Mouse (Mus musculus): ENCODE data around the gene Slc25a13. TPM values are rescaled to one million over a fixed set of nuclear protein-coding genes. Genes with fewer than 3 reads are reported as not detected.
"Not testable (repeated sequence)": the region's sequence is repeated elsewhere in the genome, so short reads cannot be mapped to it uniquely, and the experiment has no call there.

The Slc25a13 gene
- polyA plus RNA-seq, 1 experiment from 2014 or later, result 5.4 TPM

DNA sequence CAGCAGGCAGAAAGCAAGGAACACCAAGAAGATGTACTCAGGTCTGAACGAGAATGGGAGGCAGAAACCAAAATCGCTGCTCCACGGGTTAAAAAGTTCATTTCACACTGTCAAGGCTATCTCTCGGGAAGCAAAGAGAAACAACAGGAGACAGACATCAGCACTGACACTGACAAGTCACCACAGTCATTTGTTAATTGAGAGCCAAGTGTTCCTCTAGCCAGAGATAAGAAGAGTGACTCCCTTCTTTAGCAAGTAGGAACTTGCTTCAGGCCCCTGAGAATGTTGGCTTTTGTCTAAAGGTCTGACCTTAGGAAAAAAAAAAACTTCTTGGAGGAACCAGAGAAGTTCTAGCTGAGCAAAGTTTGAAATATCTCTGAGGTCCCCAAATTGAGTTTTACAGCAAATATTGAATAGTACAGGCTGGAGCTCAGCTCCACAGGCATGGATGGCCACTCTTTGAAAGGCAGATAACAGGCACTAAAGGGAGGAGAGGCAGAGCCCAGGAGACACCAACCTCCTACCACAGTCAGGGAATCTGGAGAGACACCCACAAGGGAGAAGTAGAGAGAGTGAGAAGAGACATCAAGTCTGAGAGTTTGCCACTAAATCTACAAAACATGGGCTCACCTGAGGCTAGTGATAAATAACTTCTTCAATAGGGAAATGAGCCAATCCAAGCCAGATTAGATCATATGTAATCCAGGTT is 8.5 kb downstream of the Slc25a13 start:
- Histone ChIP-seq H3K27me3 (ENCODE audit: control insufficient read depth, insufficient read depth, low read length) (no peaks in the 10 kb centered on the region), H3K9ac (replicated peaks; ENCODE audit: low read depth, low read length) (no peak overlapping the region), H3K27ac (ENCODE audit: low read depth, low read length) (no peak overlapping the region), H3K4me3 (ENCODE audit: low read depth, low read length) (no peak overlapping the region), H3K36me3 (ENCODE audit: control insufficient read depth, insufficient read depth, low read length) (no peaks in the 10 kb centered on the region), H3K9me3 (ENCODE audit: control insufficient read depth, low read length) (no peaks in the 10 kb centered on the region), H3K4me2 (ENCODE audit: low read depth, low read length) (no peak overlapping the region), H3K4me1 (ENCODE audit: control insufficient read depth, insufficient read depth, low read length) (no peaks in the 10 kb centered on the region)
- 82% methylated on average over 4 of the region's 4 CpGs for WGBS
- ATAC-seq (ENCODE audit: low read depth), result no peak

DNA sequence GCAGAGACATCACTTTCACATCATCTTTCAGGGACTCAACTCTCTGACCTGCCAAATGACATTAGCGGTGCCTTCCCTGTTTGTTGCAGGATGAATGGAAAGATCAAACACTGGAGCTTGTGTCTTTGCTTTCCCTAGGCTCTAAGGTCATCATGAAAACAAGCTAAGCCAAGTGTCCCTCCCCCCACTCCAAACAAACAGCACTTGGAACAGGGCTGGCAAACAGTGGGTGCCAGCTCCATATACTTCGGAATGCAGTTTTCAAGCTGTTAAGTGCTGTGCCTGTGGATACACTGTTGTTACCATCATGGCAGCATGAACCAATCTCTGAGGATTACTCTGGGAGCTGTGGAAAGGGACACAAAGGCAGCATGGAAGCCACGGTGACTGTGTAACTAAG is 9.1 kb downstream of the Slc25a13 start:
- H3K4me1 ChIP-seq (ENCODE audit: control insufficient read depth, insufficient read depth, low read length), result no peaks in the 10 kb centered on the region
- 74% methylated on average over 3 of the region's 3 CpGs for WGBS
- no peak overlapping the region for H3K9ac ChIP-seq (replicated peaks; ENCODE audit: low read depth, low read length)
- H3K4me2 ChIP-seq (ENCODE audit: low read depth, low read length), result no peak overlapping the region
- no peaks in the 10 kb centered on the region for H3K27me3 ChIP-seq (ENCODE audit: control insufficient read depth, insufficient read depth, low read length)
- ATAC-seq (ENCODE audit: low read depth), result no peak
- no peaks in the 10 kb centered on the region for H3K9me3 ChIP-seq (ENCODE audit: control insufficient read depth, low read length)
- H3K36me3 ChIP-seq (ENCODE audit: control insufficient read depth, insufficient read depth, low read length), result no peaks in the 10 kb centered on the region
- H3K4me3 ChIP-seq (ENCODE audit: low read depth, low read length), result no peak overlapping the region
- H3K27ac ChIP-seq (ENCODE audit: low read depth, low read length), result no peak overlapping the region

DNA sequence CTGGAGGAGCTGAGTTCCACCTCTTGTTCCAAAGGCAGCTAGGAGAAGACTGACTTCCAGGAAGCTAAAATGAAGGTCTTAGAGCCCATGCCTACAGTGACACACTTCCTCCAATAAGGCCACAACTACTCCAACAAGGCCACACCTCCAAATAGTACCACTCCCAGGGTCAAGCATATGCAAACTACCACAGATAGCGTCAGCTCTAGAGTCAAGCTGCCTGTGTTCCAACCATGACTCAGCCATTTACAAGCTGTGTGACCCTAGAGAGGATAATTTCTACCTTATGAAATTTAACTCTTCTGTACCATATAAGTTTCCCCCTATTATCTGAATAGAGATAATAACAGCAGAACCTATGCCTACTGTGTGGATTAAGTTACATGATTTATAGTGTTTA is 9.6 kb downstream of the Slc25a13 start:
- Histone ChIP-seq H3K36me3 (ENCODE audit: control insufficient read depth, insufficient read depth, low read length) (no peaks in the 10 kb centered on the region), H3K4me1 (ENCODE audit: control insufficient read depth, insufficient read depth, low read length) (no peaks in the 10 kb centered on the region), H3K9ac (replicated peaks; ENCODE audit: low read depth, low read length) (no peak overlapping the region), H3K4me2 (ENCODE audit: low read depth, low read length) (no peak overlapping the region), H3K27ac (ENCODE audit: low read depth, low read length) (no peak overlapping the region), H3K4me3 (ENCODE audit: low read depth, low read length) (no peak overlapping the region), H3K27me3 (ENCODE audit: control insufficient read depth, insufficient read depth, low read length) (no peaks in the 10 kb centered on the region), H3K9me3 (ENCODE audit: control insufficient read depth, low read length) (no peaks in the 10 kb centered on the region)
- no peak for ATAC-seq (ENCODE audit: low read depth)
- WGBS, result 65% methylated on average over 1 of the region's 1 CpGs

DNA sequence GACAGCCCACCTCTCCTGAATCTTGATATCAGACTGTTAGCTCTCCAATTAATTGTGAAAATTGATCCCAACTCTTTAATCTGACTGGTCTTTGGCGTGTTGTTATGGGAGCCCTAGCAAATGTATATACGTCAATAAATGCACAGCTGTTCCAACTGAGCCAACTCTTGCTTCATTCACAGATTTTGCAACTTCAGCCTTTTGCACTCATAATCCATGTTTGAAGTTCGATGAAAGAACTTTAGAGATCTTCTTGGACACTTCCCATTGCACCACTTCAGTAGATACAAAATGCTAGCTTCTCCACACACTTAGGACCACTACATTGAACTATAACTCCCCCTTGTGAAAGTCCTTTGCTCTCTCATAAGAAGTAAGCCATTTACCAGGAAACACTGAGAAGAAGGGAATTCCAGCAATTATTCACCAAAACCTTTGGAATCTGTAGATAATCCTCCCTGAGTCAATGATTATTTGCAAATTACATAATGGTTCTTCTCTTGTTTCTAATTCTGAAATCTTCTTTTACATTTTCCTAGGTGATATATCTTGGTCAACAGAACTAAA is 11.3 kb downstream of the Slc25a13 start:
- Histone ChIP-seq H3K4me3 (ENCODE audit: low read depth, low read length) (no peak overlapping the region), H3K4me1 (ENCODE audit: control insufficient read depth, insufficient read depth, low read length) (no peaks in the 10 kb centered on the region), H3K9me3 (ENCODE audit: control insufficient read depth, low read length) (no peaks in the 10 kb centered on the region), H3K9ac (replicated peaks; ENCODE audit: low read depth, low read length) (no peak overlapping the region), H3K4me2 (ENCODE audit: low read depth, low read length) (no peak overlapping the region), H3K27me3 (ENCODE audit: control insufficient read depth, insufficient read depth, low read length) (no peaks in the 10 kb centered on the region), H3K27ac (ENCODE audit: low read depth, low read length) (no peak overlapping the region), H3K36me3 (ENCODE audit: control insufficient read depth, insufficient read depth, low read length) (no peaks in the 10 kb centered on the region)
- ATAC-seq (ENCODE audit: low read depth), result no peak
- 91% methylated on average over 3 of the region's 3 CpGs for WGBS

DNA sequence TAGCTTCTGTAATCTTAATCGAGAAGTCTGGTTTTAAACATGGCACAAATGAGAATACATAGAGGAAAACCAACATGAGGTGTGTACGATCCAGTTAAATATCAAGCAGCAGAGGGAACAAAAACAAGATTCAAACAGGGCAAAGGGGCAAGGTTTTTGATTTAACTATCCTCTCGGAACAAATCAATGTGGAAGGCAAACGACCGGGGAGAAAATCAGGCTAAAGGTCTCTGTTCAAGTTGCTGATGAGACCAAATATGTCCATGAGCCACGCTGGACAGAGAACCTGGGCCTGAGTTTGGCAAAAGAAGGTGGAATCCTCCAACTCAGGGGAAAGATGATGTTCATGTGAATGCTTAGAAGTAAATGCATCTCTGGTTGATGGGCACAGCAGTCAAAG is 14.5 kb downstream of the Slc25a13 start:
- Histone ChIP-seq H3K27me3 (ENCODE audit: control insufficient read depth, insufficient read depth, low read length) (no peaks in the 10 kb centered on the region), H3K4me1 (ENCODE audit: control insufficient read depth, insufficient read depth, low read length) (no peaks in the 10 kb centered on the region), H3K36me3 (ENCODE audit: control insufficient read depth, insufficient read depth, low read length) (no peaks in the 10 kb centered on the region), H3K4me3 (ENCODE audit: low read depth, low read length) (no peak overlapping the region), H3K9me3 (ENCODE audit: control insufficient read depth, low read length) (no peaks in the 10 kb centered on the region), H3K9ac (replicated peaks; ENCODE audit: low read depth, low read length) (no peak overlapping the region), H3K27ac (ENCODE audit: low read depth, low read length) (no peak overlapping the region), H3K4me2 (ENCODE audit: low read depth, low read length) (no peak overlapping the region)
- 90% methylated on average over 6 of the region's 6 CpGs for WGBS
- no peak for ATAC-seq (ENCODE audit: low read depth)

DNA sequence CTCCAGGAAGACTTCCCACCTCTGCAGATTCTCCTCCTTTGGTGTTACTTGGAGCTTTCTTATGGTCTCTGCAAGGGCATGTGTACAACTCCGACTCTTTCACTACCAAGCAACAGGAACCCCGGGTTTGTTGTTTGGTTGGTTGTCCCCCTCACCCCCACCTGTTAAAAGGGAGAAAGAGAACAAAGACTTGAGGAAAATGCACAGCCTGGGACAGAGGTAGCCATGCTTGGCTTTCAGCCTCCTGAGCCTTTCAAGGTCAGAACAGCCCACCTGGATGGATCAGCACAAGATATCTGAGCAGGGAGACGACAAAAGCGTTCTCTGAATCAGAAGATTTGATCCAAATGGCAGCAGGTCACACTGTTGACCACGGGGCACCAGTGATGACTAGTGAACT is 15.0 kb downstream of the Slc25a13 start:
- no peaks in the 10 kb centered on the region for H3K36me3 ChIP-seq (ENCODE audit: control insufficient read depth, insufficient read depth, low read length)

DNA sequence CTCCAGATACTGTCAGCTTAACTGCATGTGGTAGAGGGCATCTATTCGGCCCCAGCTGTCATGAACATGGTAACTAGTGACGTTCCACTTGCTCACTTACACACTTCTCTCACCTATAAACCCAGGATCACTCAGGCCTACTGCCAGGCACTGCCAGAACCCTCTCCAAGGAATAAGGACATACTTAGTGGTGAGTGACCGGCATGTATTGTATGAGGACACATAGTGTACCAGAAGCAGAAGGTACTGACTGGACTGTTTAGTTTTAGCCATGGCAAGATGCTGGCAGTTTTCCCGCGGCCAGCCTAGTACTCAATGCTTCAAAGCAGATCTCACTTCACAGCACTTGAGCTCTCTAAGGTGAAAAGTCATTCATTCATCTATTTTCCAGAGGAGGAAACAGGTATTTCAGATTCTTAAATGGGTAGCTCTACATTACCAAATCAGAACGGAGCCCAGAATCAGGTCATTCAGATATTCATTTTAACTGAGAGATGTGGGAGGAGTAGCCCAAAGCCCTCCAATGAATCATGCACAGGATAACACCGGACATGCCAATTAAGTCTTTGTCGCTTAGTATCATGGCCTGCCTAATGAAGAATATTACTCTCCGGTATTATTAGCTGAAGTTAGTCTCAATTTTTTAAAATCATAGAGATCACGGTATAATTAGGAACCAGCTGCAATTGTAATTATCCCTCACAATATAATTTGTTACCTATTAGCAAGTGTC is 17.7 kb downstream of the Slc25a13 start:
- Histone ChIP-seq H3K4me3 (ENCODE audit: low read depth, low read length) (no peak overlapping the region), H3K9ac (replicated peaks; ENCODE audit: low read depth, low read length) (no peak overlapping the region), H3K4me2 (ENCODE audit: low read depth, low read length) (no peak overlapping the region), H3K36me3 (ENCODE audit: control insufficient read depth, insufficient read depth, low read length) (no peaks in the 10 kb centered on the region), H3K4me1 (ENCODE audit: control insufficient read depth, insufficient read depth, low read length) (no peaks in the 10 kb centered on the region), H3K9me3 (ENCODE audit: control insufficient read depth, low read length) (no peaks in the 10 kb centered on the region), H3K27ac (ENCODE audit: low read depth, low read length) (no peak overlapping the region), H3K27me3 (ENCODE audit: control insufficient read depth, insufficient read depth, low read length) (no peaks in the 10 kb centered on the region)
- WGBS, result 87% methylated on average over 10 of the region's 10 CpGs
- no peak for ATAC-seq (ENCODE audit: low read depth)

More for the DNA sequence above, 15.0 kb downstream of the Slc25a13 start:
- H3K4me3 ChIP-seq (ENCODE audit: low read depth, low read length), result no peak overlapping the region
- H3K27ac ChIP-seq (ENCODE audit: low read depth, low read length), result no peak overlapping the region
- H3K9me3 ChIP-seq (ENCODE audit: control insufficient read depth, low read length), result no peaks in the 10 kb centered on the region
- no peaks in the 10 kb centered on the region for H3K27me3 ChIP-seq (ENCODE audit: control insufficient read depth, insufficient read depth, low read length)
- H3K9ac ChIP-seq (replicated peaks; ENCODE audit: low read depth, low read length), result no peak overlapping the region
- 90% methylated on average over 5 of the region's 5 CpGs for WGBS
- H3K4me1 ChIP-seq (ENCODE audit: control insufficient read depth, insufficient read depth, low read length), result no peaks in the 10 kb centered on the region
- no peak for ATAC-seq (ENCODE audit: low read depth)
- H3K4me2 ChIP-seq (ENCODE audit: low read depth, low read length), result no peak overlapping the region

DNA sequence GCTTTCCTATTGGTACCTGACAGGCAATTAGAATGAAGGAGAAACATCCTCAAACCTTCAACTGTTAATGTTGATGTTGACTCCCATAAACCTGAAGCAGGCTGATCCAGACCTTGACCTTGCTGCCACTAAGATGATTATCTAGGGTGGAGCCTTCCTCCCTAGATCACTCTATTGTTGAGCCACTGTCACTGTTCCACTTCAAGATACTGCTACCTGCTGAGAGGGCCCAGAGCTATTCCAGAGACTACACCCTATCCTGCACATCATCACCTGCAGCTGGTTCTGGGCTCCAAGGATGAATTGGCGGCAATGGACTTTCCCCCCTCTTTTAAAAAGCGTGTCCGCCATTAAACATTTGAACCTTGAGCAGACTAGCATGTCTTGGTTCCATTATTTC is 18.9 kb downstream of the Slc25a13 start:
- H3K4me1 ChIP-seq (ENCODE audit: control insufficient read depth, insufficient read depth, low read length); H3K4me3 ChIP-seq (ENCODE audit: low read depth, low read length); H3K27me3 ChIP-seq (ENCODE audit: control insufficient read depth, insufficient read depth, low read length); ATAC-seq (ENCODE audit: low read depth); H3K9ac ChIP-seq (replicated peaks; ENCODE audit: low read depth, low read length); H3K4me2 ChIP-seq (ENCODE audit: low read depth, low read length); H3K36me3 ChIP-seq (ENCODE audit: control insufficient read depth, insufficient read depth, low read length); H3K9me3 ChIP-seq (ENCODE audit: control insufficient read depth, low read length); H3K27ac ChIP-seq (ENCODE audit: low read depth, low read length): not testable (repeated sequence)
- WGBS, result 97% methylated on average over 3 of the region's 3 CpGs

DNA sequence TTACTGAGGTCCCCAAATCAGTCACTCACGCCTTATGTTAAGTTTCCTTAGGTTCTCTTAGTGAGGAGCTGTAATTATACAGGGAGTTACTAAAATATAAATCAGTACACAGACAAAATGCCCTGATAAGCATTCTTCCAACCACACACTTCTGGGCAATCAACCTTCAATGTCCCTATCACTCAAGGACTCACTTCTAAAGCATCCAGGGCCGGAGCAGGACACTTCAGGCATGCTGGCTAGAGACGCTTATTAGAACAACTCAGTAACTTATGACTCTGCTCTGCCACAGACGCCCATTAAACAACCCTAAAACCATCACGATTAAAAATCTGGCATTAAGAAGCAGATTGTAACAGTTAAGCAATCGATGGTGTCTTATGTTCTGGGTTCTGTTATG is 19.6 kb downstream of the Slc25a13 start:
- Histone ChIP-seq H3K27ac (ENCODE audit: low read depth, low read length) (no peak overlapping the region), H3K9ac (replicated peaks; ENCODE audit: low read depth, low read length) (no peak overlapping the region), H3K4me1 (ENCODE audit: control insufficient read depth, insufficient read depth, low read length) (no peaks in the 10 kb centered on the region), H3K27me3 (ENCODE audit: control insufficient read depth, insufficient read depth, low read length) (no peaks in the 10 kb centered on the region), H3K4me3 (ENCODE audit: low read depth, low read length) (no peak overlapping the region), H3K9me3 (ENCODE audit: control insufficient read depth, low read length) (no peaks in the 10 kb centered on the region), H3K36me3 (ENCODE audit: control insufficient read depth, insufficient read depth, low read length) (no peaks in the 10 kb centered on the region), H3K4me2 (ENCODE audit: low read depth, low read length) (no peak overlapping the region)
- no peak for ATAC-seq (ENCODE audit: low read depth)
- WGBS, result 67% methylated on average over 6 of the region's 6 CpGs
